Mouse (Mus musculus): Measurements from ENCODE around the gene Zic4. TPM values are rescaled to one million over a fixed set of nuclear protein-coding genes. Genes with fewer than 3 reads are reported as not detected.

The Zic4 gene
- polyA plus RNA-seq, 1 experiment from 2014 or later: not detected

DNA sequence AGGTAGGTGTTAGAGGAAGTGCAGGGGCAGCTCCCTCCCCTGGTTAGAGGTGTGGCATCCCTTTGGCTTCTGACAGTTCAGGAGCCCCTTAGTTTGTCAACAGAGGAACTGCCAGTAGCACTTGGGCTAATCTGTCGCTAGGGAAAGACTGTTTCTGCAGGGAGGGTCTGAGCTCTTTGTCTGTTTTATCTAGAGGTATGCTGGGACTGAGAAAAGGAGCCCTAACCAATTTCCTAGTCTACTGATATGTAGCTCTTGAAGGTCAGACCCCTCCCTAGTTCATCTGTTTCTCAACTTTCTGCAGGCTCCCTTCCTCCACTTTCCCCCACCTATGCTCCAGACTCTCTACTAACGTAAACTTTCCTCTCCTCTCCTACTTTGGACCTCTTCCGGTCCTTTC is 47.6 kb downstream of the Zic4 start:
- Histone ChIP-seq H3K27me3 (ENCODE audit: control insufficient read depth, insufficient read depth, low read length) (peaks cover 66% of the 10 kb centered on the region), H3K27ac (ENCODE audit: low read length) (no peak overlapping the region), H3K4me1 (ENCODE audit: control insufficient read depth, insufficient read depth, low read length) (no peaks in the 10 kb centered on the region), H3K4me3 (replicated peaks; ENCODE audit: low read length) (no peak overlapping the region), H3K36me3 (ENCODE audit: control insufficient read depth, insufficient read depth, low read length) (no peaks in the 10 kb centered on the region), H3K4me2 (ENCODE audit: low read depth, low read length) (no peak overlapping the region), H3K9me3 (replicated peaks; ENCODE audit: control insufficient read depth, low read length) (no peaks in the 10 kb centered on the region), H3K9ac (ENCODE audit: low read length) (no peak overlapping the region)
- 0% methylated on average over 3 of the region's 3 CpGs for WGBS
- no peak for ATAC-seq (ENCODE audit: insufficient read depth, low FRiP score)

DNA sequence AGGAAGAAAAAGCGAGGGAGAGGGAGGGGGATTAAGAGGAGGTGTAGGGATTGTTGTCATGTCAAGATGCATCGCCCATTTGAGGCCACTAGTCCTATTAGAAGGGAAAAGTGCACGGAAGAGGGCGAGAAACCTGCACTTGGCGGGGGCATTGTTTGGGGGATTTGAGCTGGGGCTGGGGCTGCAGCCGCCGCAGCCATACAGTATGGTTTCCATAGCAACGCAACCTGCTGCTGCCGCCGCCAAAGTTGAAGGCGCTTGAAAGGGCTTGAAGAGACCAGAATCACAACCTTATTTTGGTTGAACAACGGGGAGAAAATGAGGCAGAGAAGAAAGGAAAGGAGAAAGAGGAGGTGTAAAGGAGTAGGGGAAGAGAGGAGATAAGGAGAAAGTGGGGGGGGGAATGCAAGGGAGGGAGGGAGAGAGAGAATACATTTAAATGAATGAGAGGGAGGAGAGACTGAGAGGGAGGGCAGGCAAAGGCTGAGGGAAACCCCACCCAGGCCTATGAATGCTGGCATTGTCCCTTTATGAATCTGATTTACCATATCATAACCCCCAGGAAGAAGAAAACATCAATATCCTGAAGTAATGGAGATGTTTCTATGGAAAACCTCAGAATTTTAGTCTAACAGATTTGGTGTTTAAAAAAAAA is 51.9 kb downstream of the Zic4 start:
- no peak overlapping the region for H3K27ac ChIP-seq (ENCODE audit: low read length)
- H3K27me3 ChIP-seq (ENCODE audit: control insufficient read depth, insufficient read depth, low read length): peaks cover 53% of the 10 kb centered on the region
- 1% methylated on average over 12 of the region's 12 CpGs for whole genome bisulfite sequencing
- H3K4me1 ChIP-seq (ENCODE audit: control insufficient read depth, insufficient read depth, low read length): no peaks in the 10 kb centered on the region
- no peak for ATAC-seq (ENCODE audit: insufficient read depth, low FRiP score)
- H3K36me3 ChIP-seq (ENCODE audit: control insufficient read depth, insufficient read depth, low read length): no peaks in the 10 kb centered on the region
- H3K9ac ChIP-seq (ENCODE audit: low read length): no peak overlapping the region
- H3K4me2 ChIP-seq (ENCODE audit: low read depth, low read length): no peak overlapping the region
- no peaks in the 10 kb centered on the region for H3K9me3 ChIP-seq (replicated peaks; ENCODE audit: control insufficient read depth, low read length)
- H3K4me3 ChIP-seq (replicated peaks; ENCODE audit: low read length): no peak overlapping the region

DNA sequence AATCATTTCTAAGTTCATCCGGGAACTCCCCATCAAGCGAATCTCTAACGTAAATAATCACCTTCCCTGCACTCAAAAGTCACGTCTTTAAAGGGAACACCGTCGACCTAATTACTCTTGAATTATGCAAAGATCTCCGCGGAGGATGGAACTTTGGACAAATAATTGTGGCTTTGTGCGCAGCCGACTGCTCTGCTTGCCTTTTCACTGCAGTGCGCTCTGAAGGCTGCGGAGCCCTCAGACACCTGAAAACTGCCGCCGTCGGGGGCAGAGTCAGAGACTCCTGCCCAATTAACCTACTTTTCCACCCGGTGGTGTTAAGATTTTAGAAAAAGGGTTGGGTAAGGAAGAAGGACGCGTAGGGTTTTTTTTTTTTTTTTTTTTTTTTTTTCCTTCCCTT is 58.2 kb downstream of the Zic4 start:
- H3K4me1 ChIP-seq (ENCODE audit: control insufficient read depth, insufficient read depth, low read length): no peaks in the 10 kb centered on the region
- H3K4me3 ChIP-seq (replicated peaks; ENCODE audit: low read length): no peak overlapping the region
- H3K27ac ChIP-seq (ENCODE audit: low read length): no peak overlapping the region
- H3K4me2 ChIP-seq (ENCODE audit: low read depth, low read length): no peak overlapping the region
- no peaks in the 10 kb centered on the region for H3K9me3 ChIP-seq (replicated peaks; ENCODE audit: control insufficient read depth, low read length)
- peaks cover 27% of the 10 kb centered on the region for H3K27me3 ChIP-seq (ENCODE audit: control insufficient read depth, insufficient read depth, low read length)
- ATAC-seq (ENCODE audit: insufficient read depth, low FRiP score): no peak
- WGBS: 1% methylated on average over 18 of the region's 18 CpGs
- no peaks in the 10 kb centered on the region for H3K36me3 ChIP-seq (ENCODE audit: control insufficient read depth, insufficient read depth, low read length)
- H3K9ac ChIP-seq (ENCODE audit: low read length): no peak overlapping the region

Other genes with a start within 250 kb of the Zic4 start
- gene Zic1, start 3.4 kb downstream of the Zic4 start, polyA plus RNA-seq (2015; fragmentation: Nextera tagmentation; extraction: Ambion mirVana): not detected in 2 replicates